Mouse (Mus musculus) stomach, embryonic 14.5 days (tissue): Measurements from ENCODE around the gene Ermp1. TPM values are rescaled to one million over a fixed set of nuclear protein-coding genes. Genes with fewer than 3 reads are reported as not detected.

ENCODE experiments used
- ATAC-seq: fragments of 200-750 bp; cut with Nextera tagmentation; 2 replicates; pipeline ENCODE4 v1.8.0; 2017; ENCODE audit warnings: low read depth, moderate TSS enrichment; ENCODE audit not compliant: insufficient number of reproducible peaks, insufficient read depth, low FRiP score
- H3K27ac ChIP-seq: fragments of 300-500 bp; sonication (generic); 2 replicates; pipeline ENCODE4 v1.5.1; 2014; ENCODE audit warnings: mild to moderate bottlenecking, low read length, moderate library complexity, mixed read lengths
- H3K27me3 ChIP-seq: fragments of 300-500 bp; sonication (generic); 2 replicates; pipeline ENCODE4 v1.6.1; 2014; ENCODE audit warnings: low read length, control low read depth, mixed read lengths; ENCODE audit not compliant: control insufficient read depth, insufficient read depth
- H3K36me3 ChIP-seq: fragments of 300-500 bp; sonication (generic); 2 replicates; pipeline ENCODE4 v1.6.1; 2014; ENCODE audit warnings: mild to moderate bottlenecking, control low read depth, low read length, moderate library complexity, mixed read lengths; ENCODE audit not compliant: control insufficient read depth, insufficient read depth
- H3K4me1 ChIP-seq: fragments of 300-500 bp; sonication (generic); 2 replicates; pipeline ENCODE4 v1.6.1; 2014; ENCODE audit warnings: low read length, control low read depth, mixed read lengths; ENCODE audit not compliant: control insufficient read depth, insufficient read depth
- H3K4me2 ChIP-seq: fragments of 300-500 bp; sonication (generic); replicated peaks from 2 replicates; pipeline ENCODE4 v1.6.1; 2014; ENCODE audit warnings: low read depth, low read length, control low read depth
- H3K4me3 ChIP-seq: fragments of 300-500 bp; sonication (generic); 2 replicates; pipeline ENCODE4 v1.5.1; 2014; ENCODE audit warnings: low read depth, low read length, control low read depth
- H3K9ac ChIP-seq: fragments of 300-500 bp; sonication (generic); replicated peaks from 2 replicates; pipeline ENCODE4 v1.6.1; 2014; ENCODE audit warnings: low read depth, mild to moderate bottlenecking, control low read depth, low read length, moderate library complexity, mixed read lengths
- H3K9me3 ChIP-seq: fragments of 300-500 bp; sonication (generic); 2 replicates; pipeline ENCODE4 v1.6.1; 2016; ENCODE audit warnings: low read depth, low read length, control low read depth; ENCODE audit not compliant: control insufficient read depth
- WGBS: fragments of 180-500 bp; shearing (Covaris S2); extraction: QIAGEN DNeasy Blood & Tissue Kit; methylation state at CpG from one replicate; pipeline ENCODE4 v1.1.7; 2014; 5-methylcytosine and 5-hydroxymethylcytosine counted together
- polyA plus RNA-seq: library from polyadenylated mRNA; unstranded; fragments of >200 nt; fragmentation: Nextera tagmentation; extraction: Ambion mirVana; gene quantifications from 2 replicates; pipeline ENCODE4 v1.2.1, GENCODE M21; 2014

Ermp1 gene
- polyA plus RNA-seq, 1 experiment from 2014 or later: 11.6 TPM

- H3K4me1 ChIP-seq: no peaks in the 10 kb centered on the region
- no peaks in the 10 kb centered on the region for H3K27me3 ChIP-seq
- H3K27ac ChIP-seq: no peak overlapping the region
- no peaks in the 10 kb centered on the region; the same call in 1 of the 2 replicates for H3K36me3 ChIP-seq
- WGBS: 65% methylated on average over 7 of the region's 7 CpGs
- H3K4me3 ChIP-seq: no peak overlapping the region
- H3K9me3 ChIP-seq: no peaks in the 10 kb centered on the region
- no peak overlapping the region for H3K9ac ChIP-seq
- H3K4me2 ChIP-seq: no peak overlapping the region
- ATAC-seq: peak; percentile 65; the same call in 1 of the 2 replicates
Measured at GRCm38 (mm10) chr19:29563258-29563779, 84.9 kb downstream of the Ermp1 start.

GRCm38 (mm10) chr19:29562603-29563002 is 85.6 kb downstream of the Ermp1 start:
- Histone ChIP-seq H3K9ac (no peak overlapping the region), H3K36me3 (no peaks in the 10 kb centered on the region; the same call in 1 of the 2 replicates), H3K27ac (no peak overlapping the region), H3K9me3 (no peaks in the 10 kb centered on the region), H3K27me3 (no peaks in the 10 kb centered on the region), H3K4me3 (no peak overlapping the region), H3K4me2 (no peak overlapping the region), H3K4me1 (no peaks in the 10 kb centered on the region)
- 47% methylated on average over 3 of the region's 3 CpGs for WGBS
- ATAC-seq: no peak

DNA sequence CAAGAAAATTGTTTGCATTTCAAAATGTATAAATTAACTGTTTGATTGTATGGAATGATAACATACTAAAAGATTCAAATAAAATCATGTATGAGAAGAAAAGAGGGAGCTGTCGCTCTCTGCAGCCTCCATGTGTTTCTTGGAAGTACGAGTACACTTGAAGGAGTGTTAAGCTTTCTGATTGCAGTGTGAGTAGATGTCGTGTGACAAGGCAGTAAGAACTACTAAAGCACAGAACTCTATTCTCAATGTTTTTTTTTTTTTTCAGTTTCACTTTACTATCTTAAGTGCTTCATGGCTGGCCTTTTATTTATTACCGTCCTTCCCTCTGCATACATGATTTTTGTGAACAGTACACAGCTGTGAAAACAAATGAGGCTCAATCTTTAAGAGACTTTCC is 86.0 kb downstream of the Ermp1 start:
- no peaks in the 10 kb centered on the region for H3K4me1 ChIP-seq
- no peaks in the 10 kb centered on the region for H3K9me3 ChIP-seq
- H3K9ac ChIP-seq: no peak overlapping the region
- no peak overlapping the region for H3K4me2 ChIP-seq
- no peaks in the 10 kb centered on the region for H3K27me3 ChIP-seq
- H3K27ac ChIP-seq: no peak overlapping the region
- 75% methylated on average over 4 of the region's 4 CpGs for WGBS
- no peak overlapping the region for H3K4me3 ChIP-seq
- no peaks in the 10 kb centered on the region; the same call in 1 of the 2 replicates for H3K36me3 ChIP-seq
- ATAC-seq: no peak

Other genes with a start within 250 kb of the Ermp1 start
- not detected in 2 replicates for gene Pdcd1lg2, start 237.5 kb downstream of the Ermp1 start, polyA plus RNA-seq
- gene Ric1, start 126.1 kb downstream of the Ermp1 start, polyA plus RNA-seq: 20.8 and 21.7 TPM in 2 replicates
- gene Mlana, start 49.4 kb upstream of the Ermp1 start, polyA plus RNA-seq: not detected in 2 replicates
- 8.9 and 10.2 TPM in 2 replicates for gene 9930021J03Rik, start 157.6 kb upstream of the Ermp1 start, polyA plus RNA-seq
- 20.2 and 21.2 TPM in 2 replicates for gene Ranbp6, start 164.6 kb upstream of the Ermp1 start, polyA plus RNA-seq